Mouse (Mus musculus) layer of hippocampus, adult 8-10 months (tissue): ENCODE results near the gene Mup16. TPM values are rescaled to one million over a fixed set of nuclear protein-coding genes. Genes with fewer than 3 reads are reported as not detected.
A peak's percentile ranks its signal among the peaks of the same experiment; 100 is the strongest.
"Not testable (repeated sequence)": the region's sequence is repeated elsewhere in the genome, so short reads cannot be mapped to it uniquely, and the experiment has no call there.

Experiments used
- DNase-seq, 2 experiments: peaks; one replicate each; pipeline ENCODE4 v3.0.0; 2022; ENCODE audit warnings: low spot score in 2 of 2
- total RNA-seq, 4 experiments: library from RNA; stranded (reverse); gene quantifications; 2 replicates each; pipeline ENCODE4 v1.2.4; 2022

The Mup16 gene
- total RNA-seq = not detected

GRCm38 (mm10) chr4:61519431-61519830 lies at the start of gene Mup16:
Mup16 (minus strand) TSS chr4:61519531.
- DNase-seq = not testable (repeated sequence)

- peak in 1 of 2 experiments; percentile 26 for DNase-seq
These were observed 36.6 kb upstream of the Mup16 start for GRCm38 (mm10) chr4:61555887-61556286.

Other genes starting within 250 kb of the Mup16 start
- not detected for gene Mup14, start 215.5 kb downstream of the Mup16 start, total RNA-seq
- gene Mup15, start 79.8 kb downstream of the Mup16 start, total RNA-seq = not detected
- not detected for gene Mup17, start 76.3 kb upstream of the Mup16 start, total RNA-seq
- not detected for gene Mup18, start 154.6 kb upstream of the Mup16 start, total RNA-seq